Mouse (Mus musculus): ENCODE data around the gene Ddi2. TPM values are rescaled to one million over a fixed set of nuclear protein-coding genes. Genes with fewer than 3 reads are reported as not detected.

Ddi2 gene
- polyA plus RNA-seq, 2 experiments = 18.5 to 22.1 TPM

- WGBS = 81% methylated on average over 5 of the region's 5 CpGs
Measured at GRCm38 (mm10) chr4:141731766-141732165, 8.5 kb upstream of the Ddi2 start.

GRCm38 (mm10) chr4:141730401-141730800 lies 7.2 kb upstream of the Ddi2 start:
- ATAC-seq (ENCODE audit: low FRiP score, low read depth) (no peak), DNase-seq (ENCODE audit: low spot score) (no peak)
- H3K4me1 ChIP-seq (ENCODE audit: control insufficient read depth, insufficient read depth, low read length) = no peaks in the 10 kb centered on the region; the same call in 1 of the 2 replicates
- no peak overlapping the region for H3K9ac ChIP-seq (ENCODE audit: low read depth, low read length, severe bottlenecking)
- H3K4me2 ChIP-seq (replicated peaks; ENCODE audit: low read depth, low read length, severe bottlenecking) = no peak overlapping the region
- H3K36me3 ChIP-seq (ENCODE audit: control insufficient read depth, insufficient read depth, low read length) = no peaks in the 10 kb centered on the region
- H3K4me3 ChIP-seq (replicated peaks; ENCODE audit: low read length) = no peak overlapping the region
- no peak for TF ChIP-seq POLR2A (IDR thresholded peaks at IDR 0.05; ENCODE audit: borderline replicate concordance, extremely low read depth, insufficient read depth, insufficient read length)
- H3K27me3 ChIP-seq (ENCODE audit: control insufficient read depth, insufficient read depth, low read length) = no peaks in the 10 kb centered on the region
- 77% methylated on average over 13 of the region's 13 CpGs for WGBS
- no peak overlapping the region for H3K27ac ChIP-seq (replicated peaks; ENCODE audit: low read depth, low read length)
- no peaks in the 10 kb centered on the region for H3K9me3 ChIP-seq (ENCODE audit: control insufficient read depth, low read length)

More at GRCm38 (mm10) chr4:141731766-141732165, 8.5 kb upstream of the Ddi2 start:
- no peak overlapping the region for H3K4me3 ChIP-seq (replicated peaks; ENCODE audit: low read length)
- H3K4me2 ChIP-seq (replicated peaks; ENCODE audit: low read depth, low read length, severe bottlenecking) = no peak overlapping the region
- H3K27me3 ChIP-seq (ENCODE audit: control insufficient read depth, insufficient read depth, low read length) = no peaks in the 10 kb centered on the region
- DNase-seq (ENCODE audit: low spot score) = no peak
- H3K27ac ChIP-seq (replicated peaks; ENCODE audit: low read depth, low read length) = no peak overlapping the region
- H3K4me1 ChIP-seq (ENCODE audit: control insufficient read depth, insufficient read depth, low read length) = no peaks in the 10 kb centered on the region; the same call in 1 of the 2 replicates
- no peak overlapping the region for H3K9ac ChIP-seq (ENCODE audit: low read depth, low read length, severe bottlenecking)
- no peaks in the 10 kb centered on the region for H3K9me3 ChIP-seq (ENCODE audit: control insufficient read depth, low read length)
- ATAC-seq (ENCODE audit: low FRiP score, low read depth) = no peak
- no peaks in the 10 kb centered on the region for H3K36me3 ChIP-seq (ENCODE audit: control insufficient read depth, insufficient read depth, low read length)
- TF ChIP-seq POLR2A (IDR thresholded peaks at IDR 0.05; ENCODE audit: borderline replicate concordance, extremely low read depth, insufficient read depth, insufficient read length) = no peak

GRCm38 (mm10) chr4:141729266-141729665 lies 6.0 kb upstream of the Ddi2 start:
- Histone ChIP-seq H3K9me3 (ENCODE audit: control insufficient read depth, low read length) (no peaks in the 10 kb centered on the region), H3K27me3 (ENCODE audit: control insufficient read depth, insufficient read depth, low read length) (no peaks in the 10 kb centered on the region), H3K36me3 (ENCODE audit: control insufficient read depth, insufficient read depth, low read length) (no peaks in the 10 kb centered on the region), H3K4me1 (ENCODE audit: control insufficient read depth, insufficient read depth, low read length) (no peaks in the 10 kb centered on the region), H3K9ac (ENCODE audit: low read depth, low read length, severe bottlenecking) (no peak overlapping the region), H3K4me2 (replicated peaks; ENCODE audit: low read depth, low read length, severe bottlenecking) (no peak overlapping the region), H3K27ac (replicated peaks; ENCODE audit: low read depth, low read length) (no peak overlapping the region), H3K4me3 (replicated peaks; ENCODE audit: low read length) (no peak overlapping the region)
- ATAC-seq (ENCODE audit: low FRiP score, low read depth) (no peak), DNase-seq (ENCODE audit: low spot score) (no peak)
- TF ChIP-seq POLR2A (IDR thresholded peaks at IDR 0.05; ENCODE audit: borderline replicate concordance, extremely low read depth, insufficient read depth, insufficient read length) = no peak
- WGBS = 78% methylated on average over 3 of the region's 3 CpGs

GRCm38 (mm10) chr4:141725738-141726137 lies 2.5 kb upstream of the Ddi2 start:
- Histone ChIP-seq H3K9me3 (ENCODE audit: control insufficient read depth, low read length) (no peaks in the 10 kb centered on the region), H3K4me2 (replicated peaks; ENCODE audit: low read depth, low read length, severe bottlenecking) (no peak overlapping the region), H3K27ac (replicated peaks; ENCODE audit: low read depth, low read length) (no peak overlapping the region), H3K27me3 (ENCODE audit: control insufficient read depth, insufficient read depth, low read length) (no peaks in the 10 kb centered on the region), H3K4me3 (replicated peaks; ENCODE audit: low read length) (no peak overlapping the region), H3K4me1 (ENCODE audit: control insufficient read depth, insufficient read depth, low read length) (peaks cover 10% of the 10 kb centered on the region), H3K36me3 (ENCODE audit: control insufficient read depth, insufficient read depth, low read length) (no peaks in the 10 kb centered on the region; the same call in 1 of the 2 replicates), H3K9ac (ENCODE audit: low read depth, low read length, severe bottlenecking) (no peak overlapping the region)
- DNase-seq (ENCODE audit: low spot score) (no peak), ATAC-seq (ENCODE audit: low FRiP score, low read depth) (no peak)
- 57% methylated on average over 3 of the region's 3 CpGs for WGBS
- TF ChIP-seq POLR2A (IDR thresholded peaks at IDR 0.05; ENCODE audit: borderline replicate concordance, extremely low read depth, insufficient read depth, insufficient read length) = no peak

GRCm38 (mm10) chr4:141725277-141725676 lies 2.1 kb upstream of the Ddi2 start:
- ATAC-seq (ENCODE audit: low FRiP score, low read depth) (no peak), DNase-seq (ENCODE audit: low spot score) (no peak)
- Histone ChIP-seq H3K36me3 (ENCODE audit: control insufficient read depth, insufficient read depth, low read length) (no peaks in the 10 kb centered on the region; the same call in 1 of the 2 replicates), H3K4me3 (replicated peaks; ENCODE audit: low read length) (no peak overlapping the region), H3K4me1 (ENCODE audit: control insufficient read depth, insufficient read depth, low read length) (peaks cover 10% of the 10 kb centered on the region), H3K9ac (ENCODE audit: low read depth, low read length, severe bottlenecking) (no peak overlapping the region), H3K4me2 (replicated peaks; ENCODE audit: low read depth, low read length, severe bottlenecking) (no peak overlapping the region), H3K9me3 (ENCODE audit: control insufficient read depth, low read length) (no peaks in the 10 kb centered on the region), H3K27ac (replicated peaks; ENCODE audit: low read depth, low read length) (no peak overlapping the region), H3K27me3 (ENCODE audit: control insufficient read depth, insufficient read depth, low read length) (no peaks in the 10 kb centered on the region)
- no peak for TF ChIP-seq POLR2A (IDR thresholded peaks at IDR 0.05; ENCODE audit: borderline replicate concordance, extremely low read depth, insufficient read depth, insufficient read length)
- WGBS = 85% methylated on average over 5 of the region's 5 CpGs

GRCm38 (mm10) chr4:141724594-141724993 lies 1.4 kb upstream of the Ddi2 start:
- Histone ChIP-seq H3K27me3 (ENCODE audit: control insufficient read depth, insufficient read depth, low read length) (no peaks in the 10 kb centered on the region), H3K27ac (replicated peaks; ENCODE audit: low read depth, low read length) (no peak overlapping the region), H3K36me3 (ENCODE audit: control insufficient read depth, insufficient read depth, low read length) (no peaks in the 10 kb centered on the region; the same call in 1 of the 2 replicates), H3K4me2 (replicated peaks; ENCODE audit: low read depth, low read length, severe bottlenecking) (no peak overlapping the region), H3K9me3 (ENCODE audit: control insufficient read depth, low read length) (no peaks in the 10 kb centered on the region), H3K4me3 (replicated peaks; ENCODE audit: low read length) (no peak overlapping the region), H3K4me1 (ENCODE audit: control insufficient read depth, insufficient read depth, low read length) (peaks cover 10% of the 10 kb centered on the region), H3K9ac (ENCODE audit: low read depth, low read length, severe bottlenecking) (no peak overlapping the region)
- WGBS = 60% methylated on average over 11 of the region's 11 CpGs
- ATAC-seq (ENCODE audit: low FRiP score, low read depth) (no peak), DNase-seq (ENCODE audit: low spot score) (no peak)
- TF ChIP-seq POLR2A (IDR thresholded peaks at IDR 0.05; ENCODE audit: borderline replicate concordance, extremely low read depth, insufficient read depth, insufficient read length) = no peak
